In genomic region chr1:33334061-33334460, GRCm38 (mm10) we compare ENCODE assay signal across 10 mouse cellular contexts.
DNase-seq lines count a peak whose midpoint lies in the region; ATAC-seq lines count a peak whose summit lies in the region.
"Had no signal": no experiment of that assay in that cellular context is flagged by ENCODE, and none has a peak within 500 bp of the region (broad histone marks: within the 10 kb centered on the region; RNA-seq: fewer than 3 reads in every experiment).

No protein-coding gene starts in this region.

- peak; percentile 18 for DNase-seq in kidney, postnatal 14 days
- peak; percentile 68 for DNase-seq in adrenal gland, adult 2 months
- peak; percentile 24 to 29 for DNase-seq in cerebellum, adult 18-20 months
- DNase-seq in thymus, postnatal 4 days: no peak
- DNase-seq in left cerebral cortex, adult 11 months (ENCODE audit: low spot score): no peak
- no peak for DNase-seq in gastrocnemius, postnatal 36 days

- H3K4me2 ChIP-seq in kidney, embryonic 16.5 days (replicated peaks; ENCODE audit: low read depth, low read length): no peak overlapping the region
- H3K4me2 ChIP-seq in heart, embryonic 16.5 days (ENCODE audit: low read depth, low read length): no peak overlapping the region

- H3K4me3 ChIP-seq in kidney, embryonic 16.5 days (ENCODE audit: low read length): no peak overlapping the region
- H3K4me3 ChIP-seq in heart, embryonic 16.5 days (ENCODE audit: low read length): no peak overlapping the region

- 77% methylated on average over 3 of the region's 3 CpGs for WGBS in kidney, embryonic 16.5 days
- WGBS in heart, embryonic 16.5 days: 30% methylated on average over 3 of the region's 3 CpGs

- no peaks in the 10 kb centered on the region for H3K36me3 ChIP-seq in kidney, embryonic 16.5 days (ENCODE audit: insufficient read depth, low read length)
- H3K36me3 ChIP-seq in heart, embryonic 16.5 days (ENCODE audit: control insufficient read depth, insufficient read depth): no peaks in the 10 kb centered on the region
- H3K36me3 ChIP-seq: G1E had no signal

- ATAC-seq in kidney, embryonic 16.5 days (ENCODE audit: low FRiP score, low TSS enrichment): no peak
- peak; percentile 94 for ATAC-seq in heart, embryonic 16.5 days (replicated peaks; ENCODE audit: extremely low read depth, insufficient read depth, low FRiP score)

- H3K27ac ChIP-seq in kidney, embryonic 16.5 days (ENCODE audit: low read length): no peak overlapping the region
- H3K27ac ChIP-seq in heart, embryonic 16.5 days (ENCODE audit: low read length): peak overlapping the region; percentile 62
- H3K27ac ChIP-seq: macrophage had no signal

- no peaks in the 10 kb centered on the region for H3K4me1 ChIP-seq in kidney, embryonic 16.5 days (ENCODE audit: insufficient read depth, low read length)
- peaks cover 10% of the 10 kb centered on the region for H3K4me1 ChIP-seq in heart, embryonic 16.5 days (ENCODE audit: control insufficient read depth, insufficient read depth, low read length)

- intact Hi-C loops in gastrocnemius, postnatal 36 days (cut with DNase I): no loop called here

- H3K9ac ChIP-seq in kidney, embryonic 16.5 days (replicated peaks; ENCODE audit: low read length): no peak overlapping the region
- no peak overlapping the region for H3K9ac ChIP-seq in heart, embryonic 16.5 days (ENCODE audit: low read length)

- no peaks in the 10 kb centered on the region for H3K9me3 ChIP-seq in kidney, embryonic 16.5 days (ENCODE audit: low read length)
- no peaks in the 10 kb centered on the region for H3K9me3 ChIP-seq in heart, embryonic 16.5 days (replicated peaks; ENCODE audit: control insufficient read depth, low read length)
- H3K9me3 ChIP-seq: G1E had no signal

- H3K27me3 ChIP-seq in kidney, embryonic 16.5 days (ENCODE audit: insufficient read depth, low read length): no peaks in the 10 kb centered on the region
- no peaks in the 10 kb centered on the region for H3K27me3 ChIP-seq in heart, embryonic 16.5 days (ENCODE audit: control insufficient read depth, insufficient read depth, low read length)

Comparison
In these comparisons a context has a peak if more than half of its experiments do, and no peak if none do; other contexts are left out.
1. DNase-seq: peak in kidney, postnatal 14 days (single experiment), adrenal gland, adult 2 months (single experiment) and cerebellum, adult 18-20 months (2 of 2); none in thymus, postnatal 4 days (single experiment), left cerebral cortex, adult 11 months (single experiment) and gastrocnemius, postnatal 36 days (0 of 2).